Mouse (Mus musculus) C2C12 (cell line): ENCODE measurements at regions not wholly inside any gene's neighbourhood (a gene's known extent, or its start where the extent isn't known, plus 50 kb on each side); places are given as distances from the start of the nearest gene placed in this dataset.

Source experiments
- CEBPB ChIP-seq: IDR thresholded peaks from one replicate; pipeline ENCODE4 v1.6.1; 2011; ENCODE audit warnings: low read depth, mild to moderate bottlenecking, control low read depth, moderate library complexity
- CTCF ChIP-seq: IDR thresholded peaks from one replicate; pipeline ENCODE4 v1.5.1; 2011; ENCODE audit not compliant: control insufficient read depth, insufficient read depth, insufficient read length
- MAX ChIP-seq: IDR thresholded peaks from one replicate; pipeline ENCODE4 v1.6.1; 2011; ENCODE audit warnings: mild to moderate bottlenecking, control low read depth
- MYOD1 ChIP-seq: IDR thresholded peaks from one replicate; pipeline ENCODE4 v1.6.1; 2011; ENCODE audit warnings: low read depth; ENCODE audit not compliant: control insufficient read depth, insufficient read length
- USF1 ChIP-seq: IDR thresholded peaks from one replicate; pipeline ENCODE4 v1.6.1; 2011; ENCODE audit warnings: low read depth, mild to moderate bottlenecking, control low read depth, moderate library complexity

GRCm38 (mm10) chr2:45534806-45535205 is 417.6 kb upstream of the Zeb2 start:
- TF ChIP-seq CTCF: no peak
- TF ChIP-seq MAX: no peak
- TF ChIP-seq CEBPB: no peak
- TF ChIP-seq USF1: no peak
- TF ChIP-seq MYOD1: no peak
